Mouse (Mus musculus): ENCODE measurements around the gene Psmg3. TPM values are rescaled to one million over a fixed set of nuclear protein-coding genes. Genes with fewer than 3 reads are reported as not detected.

Gene Psmg3
- polyA plus RNA-seq, 1 experiment from 2014 or later, result 78.8 TPM

- no peak for TF ChIP-seq CTCF (IDR thresholded peaks at IDR 0.05; ENCODE audit: low read depth)
- Histone ChIP-seq H3K36me3 (ENCODE audit: insufficient read depth) (peaks cover 31% of the 10 kb centered on the region; the same call in 1 of the 2 replicates), H3K4me1 (ENCODE audit: insufficient read depth) (0 out of 2 replicates have a peak, but pooled peaks cover 5% of the 10 kb centered on the region), H3K27me3 (ENCODE audit: insufficient read depth, low read length) (no peaks in the 10 kb centered on the region), H3K27ac (ENCODE audit: low read depth) (no peak overlapping the region), H3K9ac (peak overlapping the region; percentile 79), H3K4me2 (peak overlapping the region; percentile 95), H3K4me3 (ENCODE audit: low read depth, low read length) (peak overlapping the region; percentile 89), H3K9me3 (ENCODE audit: low read depth, low read length) (no peaks in the 10 kb centered on the region)
- DNase-seq (no peak), ATAC-seq (ENCODE audit: insufficient read depth) (no peak)
- 33% methylated on average over 11 of the region's 11 CpGs for WGBS
Measured at GRCm38 (mm10) chr5:139825947-139826346, 738 bp downstream of the Psmg3 start.

GRCm38 (mm10) chr5:139824531-139824930 lies 2.2 kb downstream of the Psmg3 start:
- H3K9ac ChIP-seq, result no peak overlapping the region
- no peaks in the 10 kb centered on the region for H3K9me3 ChIP-seq (ENCODE audit: low read depth, low read length)
- no peak overlapping the region for H3K4me3 ChIP-seq (ENCODE audit: low read depth, low read length)
- H3K27ac ChIP-seq (ENCODE audit: low read depth), result no peak overlapping the region
- H3K4me2 ChIP-seq, result no peak overlapping the region
- no peak for TF ChIP-seq CTCF (IDR thresholded peaks at IDR 0.05; ENCODE audit: low read depth)
- ATAC-seq (ENCODE audit: insufficient read depth), result no peak
- peaks cover 31% of the 10 kb centered on the region; the same call in 1 of the 2 replicates for H3K36me3 ChIP-seq (ENCODE audit: insufficient read depth)
- no peaks in the 10 kb centered on the region for H3K27me3 ChIP-seq (ENCODE audit: insufficient read depth, low read length)
- 92% methylated on average over 10 of the region's 10 CpGs for WGBS
- DNase-seq, result no peak
- 0 out of 2 replicates have a peak, but pooled peaks cover 5% of the 10 kb centered on the region for H3K4me1 ChIP-seq (ENCODE audit: insufficient read depth)

- Histone ChIP-seq H3K9ac (no peak overlapping the region), H3K36me3 (ENCODE audit: insufficient read depth) (peaks cover 31% of the 10 kb centered on the region; the same call in 1 of the 2 replicates), H3K27ac (ENCODE audit: low read depth) (no peak overlapping the region), H3K4me1 (ENCODE audit: insufficient read depth) (0 out of 2 replicates have a peak, but pooled peaks cover 5% of the 10 kb centered on the region), H3K4me3 (ENCODE audit: low read depth, low read length) (no peak overlapping the region), H3K9me3 (ENCODE audit: low read depth, low read length) (no peaks in the 10 kb centered on the region), H3K27me3 (ENCODE audit: insufficient read depth, low read length) (no peaks in the 10 kb centered on the region), H3K4me2 (no peak overlapping the region)
- ATAC-seq (ENCODE audit: insufficient read depth) (no peak), DNase-seq (no peak)
- WGBS, result 71% methylated on average over 12 of the region's 12 CpGs
- TF ChIP-seq CTCF (IDR thresholded peaks at IDR 0.05; ENCODE audit: low read depth), result no peak
Measured at GRCm38 (mm10) chr5:139821466-139822459, 4.9 kb downstream of the Psmg3 start.

- 82% methylated on average over 9 of the region's 9 CpGs for WGBS
- H3K9me3 ChIP-seq (ENCODE audit: low read depth, low read length), result no peaks in the 10 kb centered on the region
- H3K4me1 ChIP-seq (ENCODE audit: insufficient read depth), result 0 out of 2 replicates have a peak, but pooled peaks cover 3% of the 10 kb centered on the region
- no peak within 1 kb of the TSS for H3K4me3 ChIP-seq (ENCODE audit: low read depth, low read length)
- ATAC-seq (ENCODE audit: insufficient read depth) (no peak), DNase-seq (no peak)
- TF ChIP-seq CTCF (IDR thresholded peaks at IDR 0.05; ENCODE audit: low read depth), result no peak
- H3K4me2 ChIP-seq, result no peak within 1 kb of the TSS
- no peak within 1 kb of the TSS for H3K9ac ChIP-seq
- H3K27ac ChIP-seq (ENCODE audit: low read depth), result no peak within 1 kb of the TSS
- peaks cover 30% of the 10 kb centered on the region; the same call in 1 of the 2 replicates for H3K36me3 ChIP-seq (ENCODE audit: insufficient read depth)
- no peaks in the 10 kb centered on the region for H3K27me3 ChIP-seq (ENCODE audit: insufficient read depth, low read length)
Measured at GRCm38 (mm10) chr5:139819538-139820181, 7.0 kb downstream of the Psmg3 start, which contains the start of gene Tmem184a. Gene Tmem184a, minus strand, starts transcription at chr5:139819917.

- peaks cover 5% of the 10 kb centered on the region for H3K27me3 ChIP-seq (ENCODE audit: insufficient read depth, low read length)
- no peak overlapping the region for H3K9ac ChIP-seq
- WGBS, result 44% methylated on average over 4 of the region's 4 CpGs
- peak; percentile 72 for TF ChIP-seq CTCF (IDR thresholded peaks at IDR 0.05; ENCODE audit: low read depth)
- 0 out of 2 replicates have a peak, but pooled peaks cover 3% of the 10 kb centered on the region for H3K4me1 ChIP-seq (ENCODE audit: insufficient read depth)
- no peak overlapping the region for H3K4me2 ChIP-seq
- no peaks in the 10 kb centered on the region for H3K9me3 ChIP-seq (ENCODE audit: low read depth, low read length)
- peaks cover 21% of the 10 kb centered on the region; the same call in 1 of the 2 replicates for H3K36me3 ChIP-seq (ENCODE audit: insufficient read depth)
- no peak overlapping the region for H3K27ac ChIP-seq (ENCODE audit: low read depth)
- ATAC-seq (ENCODE audit: insufficient read depth) (no peak), DNase-seq (peak; percentile 70)
- H3K4me3 ChIP-seq (ENCODE audit: low read depth, low read length), result no peak overlapping the region
Measured at GRCm38 (mm10) chr5:139818801-139819200, 7.9 kb downstream of the Psmg3 start.

GRCm38 (mm10) chr5:139818056-139818455 lies 8.6 kb downstream of the Psmg3 start:
- Histone ChIP-seq H3K4me2 (no peak overlapping the region), H3K9me3 (ENCODE audit: low read depth, low read length) (no peaks in the 10 kb centered on the region), H3K4me3 (ENCODE audit: low read depth, low read length) (no peak overlapping the region), H3K9ac (no peak overlapping the region), H3K27ac (ENCODE audit: low read depth) (no peak overlapping the region), H3K27me3 (ENCODE audit: insufficient read depth, low read length) (peaks cover 12% of the 10 kb centered on the region), H3K4me1 (ENCODE audit: insufficient read depth) (0 out of 2 replicates have a peak, but pooled peaks cover 3% of the 10 kb centered on the region), H3K36me3 (ENCODE audit: insufficient read depth) (peaks cover 14% of the 10 kb centered on the region; the same call in 1 of the 2 replicates)
- 81% methylated on average over 3 of the region's 3 CpGs for WGBS
- ATAC-seq (ENCODE audit: insufficient read depth) (no peak), DNase-seq (no peak)
- no peak for TF ChIP-seq CTCF (IDR thresholded peaks at IDR 0.05; ENCODE audit: low read depth)
